Mouse (Mus musculus) heart, embryonic 14.5 days (tissue): Measurements from ENCODE around the gene Osbpl2. TPM values are rescaled to one million over a fixed set of nuclear protein-coding genes. Genes with fewer than 3 reads are reported as not detected.

Experiments used
- ATAC-seq: fragments of 200-750 bp; cut with Nextera tagmentation; 2 replicates; pipeline ENCODE4 v1.8.0; 2017; ENCODE audit warnings: low read depth, moderate TSS enrichment; ENCODE audit not compliant: insufficient number of reproducible peaks, insufficient read depth, low FRiP score
- H3K27ac ChIP-seq, 2 experiments: fragments of 200-500 bp in 1 of 2; fragments of 300-500 bp in 1 of 2; sonication (generic) in 1 of 2; replicated peaks in 1 of 2; 2 replicates each; pipeline ENCODE4 v1.5.1; 2012 to 2014; ENCODE audit warnings: low read depth in 2 of 2, low read length in 2 of 2, control low read depth in 1 of 2, mild to moderate bottlenecking in 1 of 2, mixed read lengths in 1 of 2; ENCODE audit not compliant: control insufficient read depth in 1 of 2, insufficient read depth in 1 of 2
- H3K27me3 ChIP-seq: fragments of 300-500 bp; sonication (generic); 2 replicates; pipeline ENCODE4 v1.6.1; 2014; ENCODE audit warnings: mild to moderate bottlenecking, low read length, control low read depth; ENCODE audit not compliant: control insufficient read depth, insufficient read depth
- H3K36me3 ChIP-seq: fragments of 300-500 bp; sonication (generic); 2 replicates; pipeline ENCODE4 v1.6.1; 2014; ENCODE audit warnings: mild to moderate bottlenecking, control low read depth, low read length, mixed read lengths; ENCODE audit not compliant: control insufficient read depth, insufficient read depth
- H3K4me1 ChIP-seq, 2 experiments: fragments of 200-500 bp in 1 of 2; fragments of 300-500 bp in 1 of 2; sonication (generic) in 1 of 2; 2 replicates each; pipeline ENCODE4 v1.6.1; 2012 to 2014; ENCODE audit warnings: low read length in 2 of 2, control low read depth in 1 of 2, mixed read lengths in 1 of 2; ENCODE audit not compliant: control insufficient read depth in 2 of 2, insufficient read depth in 2 of 2
- H3K4me2 ChIP-seq: fragments of 300-500 bp; sonication (generic); 2 replicates; pipeline ENCODE4 v1.6.1; 2014; ENCODE audit warnings: mild to moderate bottlenecking, low read length
- H3K4me3 ChIP-seq, 2 experiments: fragments of 200-500 bp in 1 of 2; fragments of 300-500 bp in 1 of 2; sonication (generic) in 1 of 2; 2 replicates each; pipeline ENCODE4 v1.5.1; 2012 to 2014; ENCODE audit warnings: low read length in 2 of 2, mild to moderate bottlenecking in 2 of 2, control low read depth in 1 of 2, low read depth in 1 of 2, moderate library complexity in 1 of 2; ENCODE audit not compliant: control insufficient read depth in 1 of 2, insufficient read depth in 1 of 2
- H3K9ac ChIP-seq: fragments of 300-500 bp; sonication (generic); 2 replicates; pipeline ENCODE4 v1.6.1; 2014; ENCODE audit warnings: mild to moderate bottlenecking, low read length
- H3K9me3 ChIP-seq: fragments of 300-500 bp; sonication (generic); 2 replicates; pipeline ENCODE4 v1.6.1; 2016; ENCODE audit warnings: low read length, control low read depth; ENCODE audit not compliant: control insufficient read depth
- WGBS: fragments of 180-500 bp; shearing (Covaris S2); extraction: QIAGEN DNeasy Blood & Tissue Kit; methylation state at CpG from one replicate; pipeline ENCODE4 v1.1.7; 2014; 5-methylcytosine and 5-hydroxymethylcytosine counted together
- polyA plus RNA-seq: library from polyadenylated mRNA; unstranded; fragments of >200 nt; fragmentation: Nextera tagmentation; extraction: Ambion mirVana; gene quantifications from 2 replicates; pipeline ENCODE4 v1.2.1, GENCODE M21; 2014

Osbpl2 gene
- polyA plus RNA-seq, 1 experiment from 2014 or later: 40.5 TPM

GRCm38 (mm10) chr2:180117485-180118194, 1.5 kb upstream of the Osbpl2 start:
- H3K27ac ChIP-seq: no peak overlapping the region
- H3K4me2 ChIP-seq: no peak overlapping the region
- H3K4me1 ChIP-seq: peaks cover 33 to 49% of the 10 kb centered on the region in 2 experiments
- H3K9me3 ChIP-seq: no peaks in the 10 kb centered on the region
- no peak for ATAC-seq
- H3K36me3 ChIP-seq: no peaks in the 10 kb centered on the region
- H3K27me3 ChIP-seq: no peaks in the 10 kb centered on the region
- H3K4me3 ChIP-seq: no peak overlapping the region
- no peak overlapping the region for H3K9ac ChIP-seq
- WGBS: 18% methylated on average over 13 of the region's 13 CpGs

- Histone ChIP-seq H3K9me3 (no peaks in the 10 kb centered on the region), H3K4me1 (peaks cover 26 to 42% of the 10 kb centered on the region in 2 experiments), H3K27ac (peak overlapping the region; percentile 30 to 76; a peak in 3 of 4 replicates), H3K27me3 (no peaks in the 10 kb centered on the region), H3K4me2 (peak overlapping the region; percentile 91), H3K9ac (peak overlapping the region; percentile 87), H3K4me3 (peak overlapping the region; percentile 72 to 84), H3K36me3 (no peaks in the 10 kb centered on the region)
- peak; percentile 27 for ATAC-seq
- 1% methylated on average over 54 of the region's 68 CpGs for WGBS
These were observed 559 bp downstream of the Osbpl2 start for GRCm38 (mm10) chr2:180119439-180120291.

GRCm38 (mm10) chr2:180120292-180120761, 1.2 kb downstream of the Osbpl2 start:
- peak overlapping the region; percentile 91 for H3K4me2 ChIP-seq
- H3K4me1 ChIP-seq: peaks cover 20 to 36% of the 10 kb centered on the region in 2 experiments
- no peak overlapping the region; a peak in 1 of 4 replicates for H3K27ac ChIP-seq
- peak overlapping the region; percentile 72 to 84; a peak in 3 of 4 replicates for H3K4me3 ChIP-seq
- no peaks in the 10 kb centered on the region for H3K27me3 ChIP-seq
- no peaks in the 10 kb centered on the region for H3K9me3 ChIP-seq
- no peak for ATAC-seq
- WGBS: 54% methylated on average over 5 of the region's 5 CpGs
- H3K36me3 ChIP-seq: no peaks in the 10 kb centered on the region
- H3K9ac ChIP-seq: peak overlapping the region; percentile 87

DNA sequence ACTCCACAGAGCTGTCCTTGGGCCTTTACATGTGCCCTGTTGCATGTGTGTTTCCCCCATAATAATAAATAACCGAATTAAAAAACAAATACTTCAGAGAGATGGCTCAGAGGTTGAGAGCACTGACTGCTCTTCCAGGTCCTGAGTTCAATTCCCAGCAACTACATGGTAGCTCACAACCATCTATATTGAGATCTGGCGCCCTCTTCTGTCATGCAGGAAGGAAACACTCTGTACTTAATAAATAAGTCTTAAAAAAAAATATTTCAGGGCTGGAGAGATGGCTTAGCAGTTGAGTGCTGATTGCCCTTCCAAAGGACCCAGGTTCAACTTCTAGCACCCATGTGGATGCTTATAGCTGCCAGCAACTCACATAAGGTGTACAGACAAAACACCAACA, 5.1 kb downstream of the Osbpl2 start:
- WGBS: 76% methylated on average over 2 of the region's 2 CpGs
- Histone ChIP-seq H3K36me3 (no peaks in the 10 kb centered on the region), H3K4me3 (no peak overlapping the region), H3K4me1 (peaks cover 13 to 27% of the 10 kb centered on the region in 2 experiments), H3K27me3 (no peaks in the 10 kb centered on the region), H3K27ac (no peak overlapping the region), H3K9me3 (no peaks in the 10 kb centered on the region), H3K4me2 (no peak overlapping the region), H3K9ac (no peak overlapping the region)
- no peak for ATAC-seq

GRCm38 (mm10) chr2:180126195-180126594, 7.1 kb downstream of the Osbpl2 start:
- ATAC-seq: no peak

GRCm38 (mm10) chr2:180127675-180128074, 8.6 kb downstream of the Osbpl2 start:
- Histone ChIP-seq H3K27ac (no peak overlapping the region), H3K4me1 (peaks cover 10 to 17% of the 10 kb centered on the region in 2 experiments; a peak in 3 of 4 replicates), H3K4me3 (no peak overlapping the region), H3K27me3 (no peaks in the 10 kb centered on the region), H3K36me3 (no peaks in the 10 kb centered on the region), H3K9me3 (no peaks in the 10 kb centered on the region), H3K9ac (no peak overlapping the region), H3K4me2 (no peak overlapping the region)
- ATAC-seq: no peak
- WGBS: 39% methylated on average over 1 of the region's 1 CpGs

More at GRCm38 (mm10) chr2:180126195-180126594, 7.1 kb downstream of the Osbpl2 start:
- H3K27me3 ChIP-seq: no peaks in the 10 kb centered on the region
- peaks cover 10 to 17% of the 10 kb centered on the region in 2 experiments; a peak in 3 of 4 replicates for H3K4me1 ChIP-seq
- WGBS: 26% methylated on average over 4 of the region's 4 CpGs
- no peak overlapping the region for H3K4me2 ChIP-seq
- H3K9me3 ChIP-seq: no peaks in the 10 kb centered on the region
- H3K4me3 ChIP-seq: no peak overlapping the region
- H3K9ac ChIP-seq: no peak overlapping the region
- no peaks in the 10 kb centered on the region for H3K36me3 ChIP-seq
- peak overlapping the region in 1 of 2 experiments; percentile 21; a peak in 1 of 4 replicates for H3K27ac ChIP-seq

- no peak overlapping the region for H3K9ac ChIP-seq
- no peaks in the 10 kb centered on the region for H3K27me3 ChIP-seq
- no peak overlapping the region for H3K4me3 ChIP-seq
- 0 out of 4 replicates have a peak, but pooled peaks cover 0 to 7% of the 10 kb centered on the region in 2 experiments for H3K4me1 ChIP-seq
- ATAC-seq: no peak
- H3K36me3 ChIP-seq: peaks cover 7% of the 10 kb centered on the region; the same call in 1 of the 2 replicates
- WGBS: 72% methylated on average over 4 of the region's 4 CpGs
- H3K4me2 ChIP-seq: no peak overlapping the region
- H3K27ac ChIP-seq: 0 out of 4 replicates have a peak overlapping the region, but pooled peaks of 1 of the 2 experiments have one; percentile 45
- no peaks in the 10 kb centered on the region for H3K9me3 ChIP-seq
These were observed 14.1 kb downstream of the Osbpl2 start for GRCm38 (mm10) chr2:180133231-180133630.
